Mouse (Mus musculus): ENCODE data around the gene Tbx15. TPM values are rescaled to one million over a fixed set of nuclear protein-coding genes. Genes with fewer than 3 reads are reported as not detected.
"Not testable (repeated sequence)": the region's sequence is repeated elsewhere in the genome, so short reads cannot be mapped to it uniquely, and the experiment has no call there.

Gene Tbx15
- total RNA-seq, 2 experiments from 2014 or later, result not detected

DNA sequence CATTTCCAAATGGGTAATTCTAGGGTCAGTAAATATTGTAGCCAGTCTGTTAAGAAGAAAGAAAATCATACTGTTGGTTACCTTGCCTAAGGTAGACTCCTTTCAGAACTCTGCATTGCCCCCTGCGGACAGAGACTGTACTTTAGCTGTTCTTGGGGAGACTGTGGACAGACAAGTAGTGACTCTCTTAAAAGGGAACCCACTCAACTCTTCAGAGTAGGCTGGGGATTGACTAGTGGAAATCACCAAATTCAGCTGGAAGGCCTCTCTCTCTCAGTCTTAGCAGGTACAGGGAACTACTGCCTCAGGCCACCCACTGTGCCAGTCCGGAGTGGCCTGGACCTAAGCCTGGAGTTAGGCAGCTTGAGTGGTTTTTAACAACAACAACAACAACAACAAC lies 21.8 kb downstream of the Tbx15 start:
- no peak for ATAC-seq (replicated peaks; ENCODE audit: poor library complexity, severe bottlenecking)

- no peak; the same call in 1 of the 2 replicates for ATAC-seq (replicated peaks; ENCODE audit: poor library complexity, severe bottlenecking)
These were observed 23.3 kb downstream of the Tbx15 start for GRCm38 (mm10) chr3:99263471-99263903.

DNA sequence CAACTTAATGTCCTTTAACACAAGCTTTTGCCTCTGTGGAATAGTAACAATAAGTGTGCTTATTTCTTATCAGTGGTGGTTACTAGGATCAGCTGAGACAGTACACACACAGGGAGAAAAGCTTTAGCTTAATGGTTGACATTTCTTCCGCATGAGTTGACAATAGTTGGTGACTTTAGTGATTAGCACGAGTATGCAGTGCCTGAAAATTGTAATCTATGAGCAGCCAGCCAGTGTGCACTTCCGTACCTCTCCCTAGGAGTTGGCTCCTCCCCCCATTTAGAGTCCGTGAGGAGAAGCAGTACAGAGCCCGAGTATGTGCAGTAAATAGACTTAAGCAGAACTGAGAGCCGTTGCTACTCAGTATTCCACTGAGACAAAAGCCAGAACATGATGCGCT lies 24.5 kb downstream of the Tbx15 start:
- ATAC-seq (replicated peaks; ENCODE audit: poor library complexity, severe bottlenecking), result peak; percentile 30; the same call in 1 of the 2 replicates

DNA sequence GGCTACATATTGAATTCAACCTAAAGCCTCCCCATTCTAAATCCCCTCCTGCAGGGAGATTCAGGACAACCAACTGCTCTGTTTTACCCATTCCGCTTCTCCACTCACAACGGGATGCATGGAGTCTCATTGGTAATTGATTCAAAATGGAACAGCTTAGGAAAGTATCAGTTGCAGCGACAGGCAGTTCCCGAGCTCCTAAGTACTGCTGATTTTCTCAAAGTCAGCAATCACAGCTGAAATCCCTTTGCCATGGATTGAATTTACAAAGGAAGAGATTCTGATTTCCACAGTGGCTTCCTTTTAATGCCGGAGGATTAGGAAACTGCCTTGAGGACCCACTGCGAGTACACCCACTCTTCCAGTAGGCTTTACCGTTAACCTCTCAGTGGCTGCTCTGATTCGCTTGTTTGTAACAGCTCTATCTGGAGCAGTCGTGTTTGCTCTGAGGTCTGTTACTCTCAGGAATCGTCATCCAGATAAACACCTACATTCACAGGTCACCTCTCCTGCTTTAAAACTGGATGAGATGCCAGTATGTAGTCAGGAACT lies 26.6 kb downstream of the Tbx15 start:
- ATAC-seq (replicated peaks; ENCODE audit: poor library complexity, severe bottlenecking), result no peak

DNA sequence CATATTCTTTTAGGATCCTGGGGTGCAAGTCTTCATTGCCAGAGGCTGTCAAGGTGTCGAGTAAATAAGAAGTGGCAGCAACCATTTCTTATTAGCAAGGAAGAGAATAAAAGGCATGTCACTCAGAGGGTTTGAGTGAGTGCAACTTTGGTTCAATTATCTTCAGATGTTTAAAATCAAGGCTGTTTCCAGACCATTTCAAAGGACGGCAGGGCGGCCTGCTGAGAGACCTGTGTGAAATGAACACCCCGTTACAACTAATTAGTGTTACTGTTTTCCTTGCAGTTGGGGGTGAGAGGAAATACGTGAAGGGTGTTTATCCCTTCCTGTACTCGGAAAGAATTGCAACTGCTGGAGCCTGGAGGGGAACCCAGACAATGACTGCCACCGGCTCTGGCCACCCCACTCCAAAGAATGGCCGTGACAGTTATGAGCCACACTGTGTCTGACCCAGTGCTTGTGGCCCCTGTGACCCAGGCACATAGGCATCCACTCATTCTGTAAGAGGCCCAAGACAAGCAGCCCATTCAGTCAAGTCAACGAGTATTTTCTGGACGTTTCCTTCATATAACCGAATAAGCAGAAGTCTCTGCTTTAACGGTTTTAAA lies 37.9 kb downstream of the Tbx15 start:
- ATAC-seq (replicated peaks; ENCODE audit: poor library complexity, severe bottlenecking), result no peak

- ATAC-seq (replicated peaks; ENCODE audit: poor library complexity, severe bottlenecking), result no peak
These were observed 39.5 kb downstream of the Tbx15 start for GRCm38 (mm10) chr3:99279718-99280117.

DNA sequence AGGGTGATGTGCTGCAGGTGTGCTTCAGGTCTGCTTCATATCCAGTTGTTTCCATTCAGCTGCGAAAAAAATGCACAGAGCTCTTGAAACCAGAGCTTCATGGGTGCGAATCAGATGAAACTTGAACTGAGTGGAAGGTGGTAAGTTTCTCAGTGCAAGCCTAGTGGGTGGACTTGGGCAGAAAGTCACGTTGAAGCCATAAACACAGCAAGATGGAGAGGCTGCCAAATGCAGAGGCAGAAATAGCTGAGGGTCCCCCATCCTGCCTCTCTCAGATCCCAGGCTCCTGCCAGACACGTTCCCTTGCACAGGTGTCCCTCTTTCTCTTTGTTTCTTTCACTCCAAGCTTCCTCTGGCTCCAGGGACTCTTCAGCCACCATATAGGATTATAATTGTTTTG lies 41.3 kb downstream of the Tbx15 start:
- no peak for ATAC-seq (replicated peaks; ENCODE audit: poor library complexity, severe bottlenecking)

DNA sequence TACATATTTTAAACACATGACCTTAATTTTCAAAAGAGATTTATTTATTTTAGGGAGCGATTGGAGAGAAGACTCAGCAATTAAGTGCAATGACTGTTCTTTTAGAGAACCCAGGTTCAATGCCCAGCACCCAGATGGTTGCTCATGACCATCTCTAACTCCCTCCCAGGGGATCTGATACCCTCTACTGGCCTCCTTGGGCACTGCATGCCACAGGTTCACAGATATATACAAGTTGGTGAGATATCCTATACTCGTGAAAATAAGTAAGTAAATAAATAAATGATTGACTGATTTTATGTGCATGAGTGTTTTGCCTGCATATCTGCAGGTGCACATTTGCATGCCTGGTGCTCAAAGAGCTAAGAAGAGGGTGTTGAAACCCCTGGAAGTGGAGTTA lies 48.1 kb downstream of the Tbx15 start:
- peak; percentile 48; the same call in 1 of the 2 replicates for ATAC-seq (replicated peaks; ENCODE audit: poor library complexity, severe bottlenecking)

DNA sequence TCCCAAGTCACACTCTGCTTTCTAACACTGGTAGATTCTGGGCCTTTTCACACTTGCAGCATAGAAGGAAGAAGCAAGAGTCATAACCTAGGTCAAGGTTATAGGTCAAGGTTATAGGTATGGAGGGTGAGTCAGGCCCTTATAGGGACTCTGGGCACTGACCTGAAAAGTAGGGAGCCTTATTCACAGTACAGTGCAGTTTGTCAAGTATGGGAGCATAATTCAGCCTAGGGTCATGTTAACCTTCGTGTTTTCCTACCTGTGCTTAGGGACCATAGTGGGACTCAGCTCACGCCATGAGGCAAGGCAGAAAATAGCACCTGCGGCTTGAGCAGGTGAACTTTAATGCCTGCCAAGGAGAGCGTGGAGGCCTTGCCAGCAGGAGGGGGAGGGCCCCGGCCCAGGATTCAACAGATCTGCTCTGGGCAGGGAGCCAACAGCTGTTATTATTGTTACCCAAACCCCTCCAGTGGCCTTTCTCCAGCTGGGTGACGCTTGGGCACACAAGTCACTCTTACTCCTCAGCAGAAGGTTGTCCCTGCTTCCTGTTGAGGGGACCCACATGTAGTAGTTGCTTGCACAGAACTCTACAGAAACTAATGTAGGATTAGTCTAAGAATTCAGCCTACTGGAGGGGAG lies 50.0 kb downstream of the Tbx15 start:
- no peak for ATAC-seq (replicated peaks; ENCODE audit: poor library complexity, severe bottlenecking)

- no peak for ATAC-seq (replicated peaks; ENCODE audit: poor library complexity, severe bottlenecking)
These were observed 50.7 kb downstream of the Tbx15 start for GRCm38 (mm10) chr3:99290878-99291277.

DNA sequence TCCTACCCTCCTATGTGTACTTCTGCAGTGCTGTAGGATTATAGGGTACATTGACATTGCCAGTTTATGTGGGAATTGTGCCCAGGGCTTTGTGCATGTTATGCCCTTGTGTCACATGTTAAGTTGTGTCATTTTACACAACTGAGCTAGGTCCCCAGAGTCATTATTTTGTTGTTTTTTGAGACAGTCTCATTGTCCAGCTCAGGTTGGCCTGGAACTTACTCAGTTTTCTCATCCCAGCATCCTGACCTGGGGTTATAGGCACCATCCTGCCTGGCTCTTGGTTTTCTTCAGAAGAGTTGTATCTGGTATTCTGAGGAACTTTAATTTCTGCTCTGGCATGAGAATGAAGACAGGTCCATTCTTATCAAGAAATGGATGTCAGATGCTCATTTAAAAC lies 51.2 kb downstream of the Tbx15 start:
- no peak for ATAC-seq (replicated peaks; ENCODE audit: poor library complexity, severe bottlenecking)

DNA sequence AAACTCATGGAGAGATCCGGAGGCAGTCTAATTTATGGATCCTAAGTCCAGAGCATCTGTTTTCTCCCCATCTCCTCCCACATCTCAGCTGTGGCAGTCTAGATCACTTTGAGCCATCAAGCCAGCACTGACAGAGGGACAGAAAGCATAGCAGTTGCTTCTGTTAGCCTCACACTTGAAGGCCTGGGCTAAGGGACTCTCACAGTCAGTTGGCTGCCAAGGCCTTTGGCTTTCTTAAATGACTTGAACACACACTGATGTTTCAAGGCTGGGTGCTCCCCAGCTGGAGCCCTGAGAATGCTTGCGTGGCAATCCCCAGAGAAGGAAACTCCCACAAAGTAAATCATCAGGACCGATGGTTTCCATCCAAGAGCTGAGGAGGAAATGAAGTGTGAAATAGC lies 52.4 kb downstream of the Tbx15 start:
- ATAC-seq (replicated peaks; ENCODE audit: poor library complexity, severe bottlenecking), result no peak

DNA sequence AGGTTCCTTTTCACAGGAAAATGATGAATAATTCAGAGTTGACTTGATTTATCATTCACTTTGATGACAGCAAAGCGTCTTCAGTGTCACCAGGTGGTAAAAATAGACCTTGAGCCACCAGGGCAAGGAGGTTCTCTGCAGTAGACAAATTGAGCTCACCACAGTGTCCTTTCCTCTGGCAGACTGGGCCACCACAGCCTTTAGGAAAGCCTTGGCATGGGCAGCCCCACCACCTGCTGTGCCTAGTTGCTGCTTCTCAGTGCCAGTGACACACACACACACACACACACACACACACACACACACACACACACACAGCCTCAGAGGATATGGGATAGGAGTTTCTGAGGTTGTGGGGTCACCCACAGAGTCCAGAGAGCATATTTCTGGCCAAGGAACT lies 54.0 kb downstream of the Tbx15 start:
- ATAC-seq (replicated peaks; ENCODE audit: poor library complexity, severe bottlenecking), result not testable (repeated sequence)

GRCm38 (mm10) chr3:99295301-99295700 lies 55.1 kb downstream of the Tbx15 start:
- no peak for ATAC-seq (replicated peaks; ENCODE audit: poor library complexity, severe bottlenecking)

GRCm38 (mm10) chr3:99296186-99296585 lies 56.0 kb downstream of the Tbx15 start:
- ATAC-seq (replicated peaks; ENCODE audit: poor library complexity, severe bottlenecking), result no peak

DNA sequence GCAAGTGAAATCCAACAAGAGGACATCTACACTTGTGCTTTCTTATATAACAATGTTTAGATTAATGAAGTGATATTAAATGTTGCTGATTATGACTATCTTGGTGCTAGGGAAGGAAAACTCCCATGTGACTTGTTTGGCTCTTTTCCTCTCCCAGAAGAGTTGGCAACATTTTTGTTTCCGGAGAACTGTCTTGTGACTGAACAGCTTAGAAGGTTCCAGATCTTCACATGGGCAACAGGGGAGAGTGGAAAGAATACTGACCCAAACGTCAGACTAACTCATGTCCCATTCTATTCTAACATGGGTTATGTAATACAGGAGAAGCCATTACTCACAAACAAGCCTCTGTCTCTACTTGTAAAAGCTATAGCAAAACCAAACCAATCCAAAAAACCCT lies 60.7 kb downstream of the Tbx15 start:
- no peak for ATAC-seq (replicated peaks; ENCODE audit: poor library complexity, severe bottlenecking)

DNA sequence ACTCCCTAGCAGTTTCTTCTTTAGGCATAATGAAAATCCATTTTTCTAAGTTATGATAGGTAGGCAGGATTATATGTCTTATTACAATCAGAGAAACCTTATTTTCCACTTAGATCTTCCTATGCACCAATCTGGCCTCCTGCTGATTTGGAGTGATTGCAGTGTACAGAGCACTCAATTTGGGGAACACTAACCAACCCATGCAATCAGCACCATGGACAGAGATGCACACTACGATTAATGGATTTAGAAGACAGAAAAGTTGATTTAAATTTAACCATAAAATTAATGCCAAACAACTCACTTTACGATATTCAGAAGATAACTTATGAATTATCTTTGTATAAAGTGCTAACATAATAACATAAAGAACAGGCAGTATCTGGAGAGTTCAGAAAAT lies 70.7 kb downstream of the Tbx15 start:
- ATAC-seq (replicated peaks; ENCODE audit: poor library complexity, severe bottlenecking), result no peak

- ATAC-seq (replicated peaks; ENCODE audit: poor library complexity, severe bottlenecking), result no peak
These were observed 71.9 kb downstream of the Tbx15 start for GRCm38 (mm10) chr3:99311943-99312635.

- ATAC-seq (replicated peaks; ENCODE audit: poor library complexity, severe bottlenecking), result no peak
These were observed 82.2 kb downstream of the Tbx15 start for GRCm38 (mm10) chr3:99322345-99322744.

DNA sequence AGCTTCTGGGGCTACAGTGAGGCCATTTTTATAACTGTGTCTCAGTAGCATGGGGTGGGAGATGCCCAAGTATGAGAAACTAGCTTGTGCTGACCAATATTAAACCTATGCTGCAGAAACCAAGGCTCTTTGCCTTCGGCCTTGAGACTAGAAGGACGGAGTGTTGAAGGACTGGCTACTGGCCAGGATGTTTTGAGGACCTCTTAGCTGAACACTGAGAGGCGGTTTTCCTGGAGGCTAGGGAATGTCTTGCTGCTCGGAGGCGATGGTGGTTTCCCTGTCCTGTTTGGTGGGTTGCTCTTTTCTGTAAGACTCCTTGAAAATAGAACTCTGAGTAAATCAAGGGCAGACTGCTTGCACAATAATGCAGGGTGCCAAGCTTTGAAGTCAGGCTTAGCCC lies 89.1 kb downstream of the Tbx15 start:
- no peak for ATAC-seq (replicated peaks; ENCODE audit: poor library complexity, severe bottlenecking)

DNA sequence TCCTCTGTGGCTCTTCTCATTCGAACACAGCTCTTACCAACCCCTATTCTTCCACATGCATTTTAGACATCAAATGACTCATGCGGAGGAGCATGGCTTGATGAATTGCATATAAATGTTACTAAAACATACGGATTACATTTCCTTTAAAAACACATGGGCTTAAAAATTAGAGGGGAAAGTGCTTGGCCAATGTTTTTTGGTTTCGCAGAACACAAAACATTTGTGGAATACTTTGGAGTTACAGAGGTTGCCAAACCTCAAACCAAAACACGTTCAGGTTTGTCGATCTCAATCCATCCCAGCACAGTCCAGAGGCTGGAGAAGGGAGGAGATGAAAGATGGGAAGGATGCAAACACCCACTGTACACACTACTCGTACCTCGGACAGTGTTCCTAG lies 90.9 kb downstream of the Tbx15 start:
- ATAC-seq (replicated peaks; ENCODE audit: poor library complexity, severe bottlenecking), result no peak
